Mouse (Mus musculus): ENCODE results near the gene Lgi1.

- no peak for TF ChIP-seq GATA1 (IDR thresholded peaks at IDR 0.05; ENCODE audit: low read length)
- TF ChIP-seq TAL1 (IDR thresholded peaks at IDR 0.05; ENCODE audit: low read length), result no peak
Observed at GRCm38 (mm10) chr19:38328010-38328409, 63.7 kb downstream of the Lgi1 start.
